Mouse (Mus musculus): ENCODE data around the gene AC134908.4.

The AC134908.4 gene

GRCm38 (mm10) chr17:25808789-25809605 lies 13.5 kb upstream of the AC134908.4 start, which contains the start of gene Fbxl16:
Gene Fbxl16, plus strand, starts transcription at chr17:25809085.
- under 1% methylated on average over 98 of the region's 100 CpGs for WGBS

- WGBS = 34% methylated on average over 5 of the region's 5 CpGs
These were observed 12.6 kb upstream of the AC134908.4 start for GRCm38 (mm10) chr17:25808028-25808427.

- 21% methylated on average over 2 of the region's 2 CpGs for WGBS
These were observed 12.0 kb upstream of the AC134908.4 start for GRCm38 (mm10) chr17:25807452-25807851.

GRCm38 (mm10) chr17:25806507-25806906 lies 11.0 kb upstream of the AC134908.4 start:
- WGBS = 92% methylated on average over 4 of the region's 4 CpGs

- 7% methylated on average over 10 of the region's 10 CpGs for WGBS
These were observed 7.5 kb upstream of the AC134908.4 start for GRCm38 (mm10) chr17:25802825-25803517.

- 8% methylated on average over 6 of the region's 6 CpGs for WGBS
These were observed 5.6 kb upstream of the AC134908.4 start for GRCm38 (mm10) chr17:25801029-25801428.

GRCm38 (mm10) chr17:25796951-25797369 lies 1.5 kb upstream of the AC134908.4 start, which contains the start of gene Metrn:
Gene Metrn, minus strand, starts transcription at chr17:25797136.
- WGBS = under 1% methylated on average over 35 of the region's 35 CpGs

- 22% methylated on average over 37 of the region's 37 CpGs for WGBS
These were observed 832 bp upstream of the AC134908.4 start for GRCm38 (mm10) chr17:25796211-25796771.

- WGBS = 69% methylated on average over 17 of the region's 17 CpGs
These were observed 461 bp downstream of the AC134908.4 start for GRCm38 (mm10) chr17:25794998-25795397.

GRCm38 (mm10) chr17:25794197-25794596 lies 1.3 kb downstream of the AC134908.4 start:
- WGBS = 44% methylated on average over 13 of the region's 13 CpGs

- 1% methylated on average over 14 of the region's 14 CpGs for WGBS
These were observed 2.8 kb downstream of the AC134908.4 start, which contains the start of gene Fam173a for GRCm38 (mm10) chr17:25792615-25793014. Gene Fam173a, minus strand, starts transcription at chr17:25792901.

- under 1% methylated on average over 45 of the region's 45 CpGs for WGBS
These were observed 3.5 kb downstream of the AC134908.4 start for GRCm38 (mm10) chr17:25791843-25792527.

GRCm38 (mm10) chr17:25791320-25791842 lies 4.1 kb downstream of the AC134908.4 start:
- 16% methylated on average over 19 of the region's 19 CpGs for WGBS

- 92% methylated on average over 9 of the region's 9 CpGs for WGBS
These were observed 8.5 kb downstream of the AC134908.4 start for GRCm38 (mm10) chr17:25786781-25787504.

- WGBS = 79% methylated on average over 3 of the region's 3 CpGs
These were observed 9.2 kb downstream of the AC134908.4 start, which contains the start of gene Ccdc78 for GRCm38 (mm10) chr17:25786280-25786679. Gene Ccdc78, plus strand, starts transcription at chr17:25786580.

GRCm38 (mm10) chr17:25785281-25785745 lies 10.1 kb downstream of the AC134908.4 start, which contains the start of gene Haghl:
Gene Haghl, minus strand, starts transcription at chr17:25785673.
- WGBS = 0% methylated on average over 23 of the region's 23 CpGs

GRCm38 (mm10) chr17:25783861-25784574 lies 11.4 kb downstream of the AC134908.4 start:
- 55% methylated on average over 15 of the region's 15 CpGs for WGBS

GRCm38 (mm10) chr17:25783086-25783485 lies 12.4 kb downstream of the AC134908.4 start:
- 54% methylated on average over 7 of the region's 7 CpGs for WGBS

GRCm38 (mm10) chr17:25781339-25781738 lies 14.1 kb downstream of the AC134908.4 start:
- WGBS = 73% methylated on average over 6 of the region's 6 CpGs

GRCm38 (mm10) chr17:25777948-25778347 lies 17.5 kb downstream of the AC134908.4 start:
- WGBS = 98% methylated on average over 5 of the region's 5 CpGs
